17 mouse cellular contexts compared by ENCODE assay signal in the genomic region with DNA sequence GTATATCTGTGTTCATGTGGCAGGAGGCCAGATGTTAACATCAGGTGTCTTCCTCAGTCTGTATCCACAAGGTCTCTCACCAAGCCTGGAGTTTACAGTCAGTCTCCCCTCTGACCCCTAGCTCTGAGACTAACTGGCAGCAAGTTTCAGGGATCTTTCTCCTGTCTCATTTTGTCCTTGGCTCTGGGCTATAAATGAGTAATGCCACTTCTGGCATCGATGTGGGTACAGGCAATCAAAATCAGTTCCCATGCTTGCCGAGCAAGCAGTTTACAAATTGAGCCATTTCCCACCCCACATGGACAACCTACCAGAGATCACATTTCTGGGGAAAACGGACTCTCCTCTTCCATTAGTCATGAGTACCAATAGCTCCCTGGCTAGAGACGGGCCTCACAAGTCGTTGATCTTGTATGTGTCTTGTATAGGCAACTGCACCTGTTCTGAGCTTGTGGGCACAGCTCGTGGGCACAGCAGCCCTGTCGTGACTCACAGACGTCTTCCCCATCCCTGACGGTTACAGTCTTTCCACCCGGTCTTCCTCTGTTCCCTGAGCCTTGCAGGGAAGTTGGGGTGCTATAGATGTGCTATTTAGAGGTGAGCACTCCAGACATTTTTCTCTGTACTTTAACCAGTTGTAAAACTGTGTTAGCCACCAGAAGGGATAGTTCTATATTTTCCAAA. TPM values are rescaled to one million over a fixed set of nuclear protein-coding genes. Genes with fewer than 3 reads are reported as not detected.
DNase-seq lines count a peak whose midpoint lies in the region; ATAC-seq and TF ChIP-seq lines count a peak whose summit lies in the region.
"Had no signal": no experiment of that assay in that cellular context is flagged by ENCODE, and none has a peak within 500 bp of the region (broad histone marks: within the 10 kb centered on the region; RNA-seq: fewer than 3 reads in every experiment).

No protein-coding gene starts in this region.

- no peak overlapping the region for H3K9ac ChIP-seq in heart, embryonic 12.5 days
- no peak overlapping the region for H3K9ac ChIP-seq in forebrain, embryonic 13.5 days
- H3K9ac ChIP-seq: embryonic facial prominence, embryonic 13.5 days; liver, embryonic 14.5 days; lung, embryonic 15.5 days; neural tube, embryonic 12.5 days had no signal

- H3K4me2 ChIP-seq in heart, embryonic 12.5 days = no peak overlapping the region
- H3K4me2 ChIP-seq in forebrain, embryonic 13.5 days = no peak overlapping the region
- H3K4me2 ChIP-seq: embryonic facial prominence, embryonic 13.5 days; neural tube, embryonic 12.5 days had no signal

- WGBS in heart, embryonic 10.5 days = 73% methylated on average over 10 of the region's 10 CpGs
- 72% methylated on average over 10 of the region's 10 CpGs for WGBS in heart, embryonic 12.5 days
- WGBS in forebrain, embryonic 13.5 days = 85% methylated on average over 10 of the region's 10 CpGs

- no peak overlapping the region for H3K4me3 ChIP-seq in heart, embryonic 10.5 days
- H3K4me3 ChIP-seq in heart, embryonic 12.5 days = no peak overlapping the region
- H3K4me3 ChIP-seq in layer of hippocampus, adult 2 months = no peak overlapping the region
- H3K4me3 ChIP-seq in forebrain, embryonic 13.5 days = no peak overlapping the region
- H3K4me3 ChIP-seq: embryonic facial prominence, embryonic 13.5 days; lung, embryonic 15.5 days; neural tube, embryonic 12.5 days had no signal

- no peaks in the 10 kb centered on the region for H3K9me3 ChIP-seq in heart, embryonic 10.5 days
- no peaks in the 10 kb centered on the region for H3K9me3 ChIP-seq in heart, embryonic 12.5 days (replicated peaks)
- H3K9me3 ChIP-seq in forebrain, embryonic 13.5 days (replicated peaks) = no peaks in the 10 kb centered on the region
- H3K9me3 ChIP-seq: embryonic facial prominence, embryonic 13.5 days; lung, embryonic 15.5 days; neural tube, embryonic 12.5 days had no signal

- no peak for TF ChIP-seq CTCF in layer of hippocampus, adult 2 months (conservative IDR thresholded peaks at IDR 0.05)

- DNase-seq in heart, embryonic 10.5 days (ENCODE audit: low spot score) = no peak
- DNase-seq in layer of hippocampus, adult 2 months (ENCODE audit: low spot score in 2 of 2) = no peak
- DNase-seq in layer of hippocampus, postnatal 25 days (ENCODE audit: extremely low spot score in 1 of 2, low spot score in 1 of 2) = no peak
- DNase-seq in adrenal gland, postnatal 10 days = peak; percentile 23
- DNase-seq in fibroblast of lung, adult 2 months (ENCODE audit: low read depth) = peak; percentile 44
- DNase-seq in thymus, postnatal 10 days (ENCODE audit: low spot score in 2 of 2) = no peak
- DNase-seq: B cell, adult 2 months; cerebellum, adult 8-10 months; heart, postnatal 4 days; spleen, adult 18-20 months; thymus, postnatal 4 days had no signal

- H3K4me1 ChIP-seq in heart, embryonic 10.5 days = peaks cover 42% of the 10 kb centered on the region
- peaks cover 55% of the 10 kb centered on the region for H3K4me1 ChIP-seq in heart, embryonic 12.5 days (replicated peaks)
- peaks cover 4% of the 10 kb centered on the region; the same call in 1 of the 2 replicates for H3K4me1 ChIP-seq in forebrain, embryonic 13.5 days
- H3K4me1 ChIP-seq: neural tube, embryonic 12.5 days had no signal

- no peaks in the 10 kb centered on the region for H3K27me3 ChIP-seq in heart, embryonic 10.5 days (ENCODE audit: insufficient read depth, poor library complexity, severe bottlenecking)
- no peaks in the 10 kb centered on the region for H3K27me3 ChIP-seq in heart, embryonic 12.5 days (replicated peaks)
- H3K27me3 ChIP-seq in forebrain, embryonic 13.5 days = no peaks in the 10 kb centered on the region
- H3K27me3 ChIP-seq: embryonic facial prominence, embryonic 13.5 days; lung, embryonic 15.5 days; neural tube, embryonic 12.5 days had no signal

- H3K36me3 ChIP-seq in heart, embryonic 10.5 days = no peaks in the 10 kb centered on the region
- H3K36me3 ChIP-seq in heart, embryonic 12.5 days = no peaks in the 10 kb centered on the region
- H3K36me3 ChIP-seq in forebrain, embryonic 13.5 days (ENCODE audit: poor library complexity, severe bottlenecking) = no peaks in the 10 kb centered on the region
- H3K36me3 ChIP-seq: embryonic facial prominence, embryonic 13.5 days; lung, embryonic 15.5 days; neural tube, embryonic 12.5 days had no signal

- peak overlapping the region; percentile 22; the same call in 1 of the 2 replicates for H3K27ac ChIP-seq in heart, embryonic 10.5 days
- no peak overlapping the region for H3K27ac ChIP-seq in heart, embryonic 12.5 days (ENCODE audit: poor library complexity, severe bottlenecking)
- H3K27ac ChIP-seq in layer of hippocampus, adult 2 months = peak overlapping the region; percentile 81
- H3K27ac ChIP-seq in forebrain, embryonic 13.5 days = no peak overlapping the region
- H3K27ac ChIP-seq: liver, embryonic 14.5 days; neural tube, embryonic 12.5 days had no signal

- ATAC-seq in heart, embryonic 12.5 days (ENCODE audit: insufficient number of reproducible peaks, low FRiP score) = no peak
- ATAC-seq in forebrain, embryonic 13.5 days = no peak

RNA-seq across cellular contexts. Expression of a gene that starts 43.8 kb away (rescaled TPM):
- polyA plus RNA-seq in heart, embryonic 10.5 days (2016; fragmentation: Nextera tagmentation; extraction: Ambion mirVana) = 34.0 and 35.3 TPM in 2 replicates
- polyA plus RNA-seq in heart, embryonic 12.5 days (2016; fragmentation: Nextera tagmentation; extraction: Ambion mirVana) = 32.8 and 34.3 TPM in 2 replicates
- total RNA-seq in layer of hippocampus, adult 2 months (2021) = 10 to 100 TPM; 72.1 to 73.2 TPM
- total RNA-seq in layer of hippocampus, postnatal 25 days (2021) = 10 to 100 TPM; 68.2 to 69.2 TPM
- 10 to 100 TPM; 26.0 to 31.5 TPM for total RNA-seq in adrenal gland, postnatal 10 days (2021)
- 26.1 and 27.8 TPM in 2 replicates for polyA plus RNA-seq in forebrain, embryonic 13.5 days (2015; fragmentation: Nextera tagmentation; extraction: Ambion mirVana)

Comparison
In these comparisons a context has a peak if more than half of its experiments do, and no peak if none do; other contexts are left out.
1. H3K27ac ChIP-seq: peak in heart, embryonic 10.5 days (single experiment) and layer of hippocampus, adult 2 months (single experiment); none in heart, embryonic 12.5 days (single experiment) and forebrain, embryonic 13.5 days (single experiment).
2. DNase-seq: peak in adrenal gland, postnatal 10 days (single experiment) and fibroblast of lung, adult 2 months (single experiment); none in heart, embryonic 10.5 days (single experiment), layer of hippocampus, adult 2 months (0 of 2), layer of hippocampus, postnatal 25 days (0 of 2) and thymus, postnatal 10 days (0 of 2).